Mouse (Mus musculus): ENCODE data around the gene Irs1. TPM values are rescaled to one million over a fixed set of nuclear protein-coding genes. Genes with fewer than 3 reads are reported as not detected.

Irs1 gene
- polyA plus RNA-seq, 2 experiments = 0.66 to 0.94 TPM

DNA sequence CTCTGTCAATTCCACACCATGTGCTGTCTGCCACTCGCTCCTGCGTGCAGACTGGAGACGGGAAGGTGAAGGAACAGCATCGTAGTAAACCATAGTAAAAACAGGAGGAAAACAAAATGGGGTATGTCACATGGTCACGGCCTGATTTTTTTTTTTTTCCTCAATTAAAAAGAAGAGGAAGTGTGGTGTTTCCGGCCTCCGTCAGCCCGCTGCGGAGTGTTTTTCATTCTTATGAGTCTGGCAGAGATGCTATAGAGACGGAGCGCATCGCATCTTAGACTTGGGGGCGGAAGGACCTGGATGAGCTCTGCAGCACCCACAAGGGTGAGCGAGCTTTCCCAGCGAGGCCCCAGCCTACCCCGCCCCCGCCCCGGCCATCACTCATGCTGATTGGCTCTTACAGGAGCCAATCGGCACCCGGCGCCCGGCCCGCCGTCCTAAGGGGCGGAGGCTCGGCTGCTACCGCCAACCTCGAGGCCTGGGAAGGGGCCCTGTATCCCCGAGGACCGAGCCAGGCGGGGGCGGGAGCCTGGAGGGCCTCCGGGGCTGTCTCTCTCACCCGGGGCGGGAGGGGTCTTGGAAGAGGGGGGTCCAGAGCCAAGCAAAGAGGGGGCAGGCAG lies 8.1 kb downstream of the Irs1 start:
- ATAC-seq (ENCODE audit: insufficient read depth) (peak; percentile 97), DNase-seq (ENCODE audit: low read depth in 3 of 3, low spot score in 3 of 3) (peak; percentile 66 to 68 (median 68))
- H3K27me3 ChIP-seq (ENCODE audit: control insufficient read depth, insufficient read depth, low read length) = peaks cover 2% of the 10 kb centered on the region; the same call in 1 of the 2 replicates

GRCm38 (mm10) chr1:82281823-82282222 lies 9.4 kb downstream of the Irs1 start:
- WGBS (ENCODE audit: insufficient replicate concordance) = 58% methylated on average over 6 of the region's 6 CpGs
- H3K27ac ChIP-seq = no peak overlapping the region
- no peak for ATAC-seq (ENCODE audit: insufficient read depth)
- no peak for TF ChIP-seq EP300 (IDR thresholded peaks at IDR 0.05; ENCODE audit: low read depth)
- no peak for TF ChIP-seq CTCF (IDR thresholded peaks at IDR 0.05; ENCODE audit: low read depth)
- no peak overlapping the region for H3K4me2 ChIP-seq (ENCODE audit: low read depth)
- no peak for DNase-seq (ENCODE audit: low read depth in 3 of 3, low spot score in 3 of 3)
- H3K9me3 ChIP-seq (ENCODE audit: control insufficient read depth, low read length) = no peaks in the 10 kb centered on the region
- 0 out of 2 replicates have a peak, but pooled peaks cover 2% of the 10 kb centered on the region for H3K27me3 ChIP-seq (ENCODE audit: control insufficient read depth, insufficient read depth, low read length)
- H3K9ac ChIP-seq (replicated peaks) = no peak overlapping the region
- no peaks in the 10 kb centered on the region for H3K36me3 ChIP-seq (replicated peaks; ENCODE audit: control insufficient read depth, insufficient read depth, low read depth)
- no peak overlapping the region for H3K4me3 ChIP-seq (ENCODE audit: insufficient read depth in 1 of 2, low read depth in 2 of 2, low read length in 2 of 2)
- H3K4me1 ChIP-seq (replicated peaks; ENCODE audit: control insufficient read depth in 2 of 2, insufficient read depth in 2 of 2, low read length in 1 of 2) = peaks cover 3 to 11% of the 10 kb centered on the region in 2 experiments; a peak in 3 of 4 replicates

More for the DNA sequence above, 8.1 kb downstream of the Irs1 start:
- Histone ChIP-seq H3K4me1 (replicated peaks; ENCODE audit: control insufficient read depth in 2 of 2, insufficient read depth in 2 of 2, low read length in 1 of 2) (peaks cover 3 to 11% of the 10 kb centered on the region in 2 experiments; a peak in 3 of 4 replicates), H3K27ac (no peak overlapping the region), H3K4me2 (ENCODE audit: low read depth) (peak overlapping the region; percentile 82), H3K9ac (replicated peaks) (peak overlapping the region; percentile 74), H3K4me3 (ENCODE audit: insufficient read depth in 1 of 2, low read depth in 2 of 2, low read length in 2 of 2) (peak overlapping the region; percentile 61 to 64), H3K9me3 (ENCODE audit: control insufficient read depth, low read length) (no peaks in the 10 kb centered on the region), H3K36me3 (replicated peaks; ENCODE audit: control insufficient read depth, insufficient read depth, low read depth) (no peaks in the 10 kb centered on the region)
- TF ChIP-seq EP300 (IDR thresholded peaks at IDR 0.05; ENCODE audit: low read depth) (no peak), CTCF (IDR thresholded peaks at IDR 0.05; ENCODE audit: low read depth) (no peak)
- WGBS (ENCODE audit: insufficient replicate concordance) = under 1% methylated on average over 35 of the region's 35 CpGs

DNA sequence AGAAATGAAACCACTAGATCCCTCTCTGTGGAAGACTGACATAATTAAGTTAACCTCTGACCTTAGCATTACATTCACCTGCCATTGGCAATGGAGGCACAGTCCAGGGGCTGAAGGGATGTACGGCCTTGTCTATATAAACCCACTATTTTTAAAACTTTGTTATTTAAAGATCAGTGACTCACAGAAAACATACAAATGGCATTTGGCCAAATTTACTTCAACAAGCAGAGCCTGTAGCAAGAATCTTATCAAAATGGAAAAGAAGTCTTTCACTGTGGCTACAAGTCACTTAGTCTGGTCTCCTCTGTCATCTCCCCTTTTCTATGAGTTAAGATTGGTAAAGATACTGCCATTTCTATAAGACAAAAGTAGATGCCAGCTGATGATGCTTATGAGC lies 11.4 kb downstream of the Irs1 start:
- TF ChIP-seq EP300 (IDR thresholded peaks at IDR 0.05; ENCODE audit: low read depth) (no peak), CTCF (IDR thresholded peaks at IDR 0.05; ENCODE audit: low read depth) (no peak)
- H3K27me3 ChIP-seq (ENCODE audit: control insufficient read depth, insufficient read depth, low read length) = no peaks in the 10 kb centered on the region
- no peak overlapping the region for H3K9ac ChIP-seq (replicated peaks)
- ATAC-seq (ENCODE audit: insufficient read depth) (no peak), DNase-seq (ENCODE audit: low read depth in 3 of 3, low spot score in 3 of 3) (no peak)
- no peaks in the 10 kb centered on the region for H3K36me3 ChIP-seq (replicated peaks; ENCODE audit: control insufficient read depth, insufficient read depth, low read depth)
- no peak overlapping the region for H3K27ac ChIP-seq
- H3K4me1 ChIP-seq (replicated peaks; ENCODE audit: control insufficient read depth in 2 of 2, insufficient read depth in 2 of 2, low read length in 1 of 2) = peaks cover 3 to 11% of the 10 kb centered on the region in 2 experiments; a peak in 3 of 4 replicates
- H3K9me3 ChIP-seq (ENCODE audit: control insufficient read depth, low read length) = no peaks in the 10 kb centered on the region
- WGBS (ENCODE audit: insufficient replicate concordance) = 50% methylated on average over 1 of the region's 1 CpGs
- H3K4me3 ChIP-seq (ENCODE audit: insufficient read depth in 1 of 2, low read depth in 2 of 2, low read length in 2 of 2) = no peak overlapping the region
- H3K4me2 ChIP-seq (ENCODE audit: low read depth) = no peak overlapping the region

- ATAC-seq (ENCODE audit: insufficient read depth) = no peak
- H3K36me3 ChIP-seq (replicated peaks; ENCODE audit: control insufficient read depth, insufficient read depth, low read depth) = no peaks in the 10 kb centered on the region
- no peak overlapping the region for H3K27ac ChIP-seq
- WGBS (ENCODE audit: insufficient replicate concordance) = 24% methylated on average over 1 of the region's 1 CpGs
- H3K4me3 ChIP-seq (ENCODE audit: insufficient read depth in 1 of 2, low read depth in 2 of 2, low read length in 2 of 2) = no peak overlapping the region
- DNase-seq (ENCODE audit: low read depth in 3 of 3, low spot score in 3 of 3) = no peak
- H3K27me3 ChIP-seq (ENCODE audit: control insufficient read depth, insufficient read depth, low read length) = no peaks in the 10 kb centered on the region
- H3K9me3 ChIP-seq (ENCODE audit: control insufficient read depth, low read length) = no peaks in the 10 kb centered on the region
- peaks cover 0 to 2% of the 10 kb centered on the region in 2 experiments; a peak in 1 of 4 replicates for H3K4me1 ChIP-seq (replicated peaks; ENCODE audit: control insufficient read depth in 2 of 2, insufficient read depth in 2 of 2, low read length in 1 of 2)
- TF ChIP-seq EP300 (IDR thresholded peaks at IDR 0.05; ENCODE audit: low read depth) (no peak), CTCF (IDR thresholded peaks at IDR 0.05; ENCODE audit: low read depth) (no peak)
- no peak overlapping the region for H3K9ac ChIP-seq (replicated peaks)
- no peak overlapping the region for H3K4me2 ChIP-seq (ENCODE audit: low read depth)
These were observed 16.9 kb downstream of the Irs1 start for GRCm38 (mm10) chr1:82274361-82274760.

DNA sequence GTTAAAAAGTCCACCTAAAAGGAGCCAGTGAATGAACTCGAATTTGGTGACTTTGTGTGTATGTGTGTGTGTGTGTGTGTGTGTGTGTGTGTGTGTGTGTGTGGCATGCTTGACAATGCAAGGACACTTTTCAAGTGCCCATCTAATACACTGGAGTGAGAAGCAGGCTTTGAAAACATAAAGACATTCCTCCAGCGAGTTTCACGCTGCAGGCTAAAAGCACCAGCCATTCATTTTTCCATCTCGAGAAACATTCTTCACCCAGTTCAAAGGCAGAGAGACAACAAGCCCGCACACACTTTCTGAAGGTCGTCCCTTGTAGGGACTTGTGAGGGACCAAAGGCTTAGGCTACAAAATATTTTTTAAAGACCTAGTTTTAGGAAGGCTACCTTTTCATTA lies 17.7 kb downstream of the Irs1 start:
- Histone ChIP-seq H3K9ac (replicated peaks) (no peak overlapping the region), H3K4me3 (ENCODE audit: insufficient read depth in 1 of 2, low read depth in 2 of 2, low read length in 2 of 2) (no peak overlapping the region), H3K27ac (no peak overlapping the region), H3K4me1 (replicated peaks; ENCODE audit: control insufficient read depth in 2 of 2, insufficient read depth in 2 of 2, low read length in 1 of 2) (peaks cover 0 to 2% of the 10 kb centered on the region in 2 experiments; a peak in 1 of 4 replicates), H3K27me3 (ENCODE audit: control insufficient read depth, insufficient read depth, low read length) (no peaks in the 10 kb centered on the region), H3K36me3 (replicated peaks; ENCODE audit: control insufficient read depth, insufficient read depth, low read depth) (no peaks in the 10 kb centered on the region), H3K9me3 (ENCODE audit: control insufficient read depth, low read length) (no peaks in the 10 kb centered on the region), H3K4me2 (ENCODE audit: low read depth) (no peak overlapping the region)
- no peak for TF ChIP-seq CTCF (IDR thresholded peaks at IDR 0.05; ENCODE audit: low read depth)
- no peak for TF ChIP-seq EP300 (IDR thresholded peaks at IDR 0.05; ENCODE audit: low read depth)
- ATAC-seq (ENCODE audit: insufficient read depth) (no peak), DNase-seq (ENCODE audit: low read depth in 3 of 3, low spot score in 3 of 3) (no peak)
- 49% methylated on average over 6 of the region's 6 CpGs for WGBS (ENCODE audit: insufficient replicate concordance)

Data from liver, embryonic 14.5 days (tissue).